Mouse (Mus musculus): Measurements from ENCODE around the gene Ppa2.

GRCm38 (mm10) chr3:133406248-133406647 is 96.3 kb downstream of the Ppa2 start:
- TF ChIP-seq CTCF (IDR thresholded peaks at IDR 0.05 in 2 of 3, conservative IDR thresholded peaks at IDR 0.05 in 1 of 3; ENCODE audit: control insufficient read depth in 1 of 3, insufficient read depth in 1 of 3, low read depth in 2 of 3, low read length in 3 of 3, poor library complexity in 1 of 3, severe bottlenecking in 1 of 3) (peak; percentile 29 to 47 (median 46)), POLR2A (IDR thresholded peaks at IDR 0.05; ENCODE audit: control insufficient read depth in 1 of 2, insufficient read depth in 1 of 2, low read depth in 1 of 2, low read length in 2 of 2, poor library complexity in 1 of 2) (no peak), NRF1 (IDR thresholded peaks at IDR 0.05; ENCODE audit: insufficient read depth, low read depth, low read length, poor library complexity, severe bottlenecking) (no peak), JUND (IDR thresholded peaks at IDR 0.05; ENCODE audit: low read depth, low read length) (no peak), RAD21 (IDR thresholded peaks at IDR 0.05; ENCODE audit: low read depth, low read length) (peak; percentile 65), ZC3H11A (IDR thresholded peaks at IDR 0.05; ENCODE audit: low read depth, low read length) (peak; percentile 38; the same call in 1 of the 2 replicates), MAX (IDR thresholded peaks at IDR 0.05; ENCODE audit: low read length) (no peak)

Measured in MEL (cell line).